ENCODE assay signal across 10 mouse cellular contexts in genomic region chr4:123216782-123217181, GRCm38 (mm10). TPM values are rescaled to one million over a fixed set of nuclear protein-coding genes. Genes with fewer than 3 reads are reported as not detected.
DNase-seq lines count a peak whose midpoint lies in the region; ATAC-seq and TF ChIP-seq lines count a peak whose summit lies in the region.
"Had no signal": no experiment of that assay in that cellular context is flagged by ENCODE, and none has a peak within 500 bp of the region (broad histone marks: within the 10 kb centered on the region; RNA-seq: fewer than 3 reads in every experiment).

No protein-coding gene starts in this region.

- 23% methylated on average over 1 of the region's 1 CpGs for WGBS in intestine, embryonic 14.5 days
- WGBS in intestine, embryonic 15.5 days: 22% methylated on average over 1 of the region's 1 CpGs
- 16% methylated on average over 1 of the region's 1 CpGs for WGBS in forebrain, embryonic 13.5 days

- no peaks in the 10 kb centered on the region for H3K9me3 ChIP-seq in intestine, embryonic 14.5 days (ENCODE audit: control insufficient read depth, low read length)
- no peaks in the 10 kb centered on the region for H3K9me3 ChIP-seq in intestine, embryonic 15.5 days
- H3K9me3 ChIP-seq in forebrain, embryonic 13.5 days (replicated peaks): no peaks in the 10 kb centered on the region
- H3K9me3 ChIP-seq: limb, embryonic 15.5 days had no signal

- H3K27me3 ChIP-seq in intestine, embryonic 14.5 days (replicated peaks; ENCODE audit: control insufficient read depth, insufficient read depth, low read length): no peaks in the 10 kb centered on the region
- no peaks in the 10 kb centered on the region for H3K27me3 ChIP-seq in intestine, embryonic 15.5 days (replicated peaks)
- no peaks in the 10 kb centered on the region for H3K27me3 ChIP-seq in forebrain, embryonic 13.5 days

- no peak for TF ChIP-seq POLR2A in brain, embryonic 14.5 days (IDR thresholded peaks at IDR 0.05; ENCODE audit: borderline replicate concordance, extremely low read depth, insufficient read depth, insufficient read length, poor library complexity, severe bottlenecking)

- no peak overlapping the region for H3K27ac ChIP-seq in intestine, embryonic 14.5 days (ENCODE audit: low read depth)
- no peak overlapping the region for H3K27ac ChIP-seq in intestine, embryonic 15.5 days
- no peak overlapping the region for H3K27ac ChIP-seq in forebrain, embryonic 13.5 days
- H3K27ac ChIP-seq: limb, embryonic 15.5 days had no signal

- H3K9ac ChIP-seq in intestine, embryonic 14.5 days (ENCODE audit: low read length): no peak overlapping the region
- H3K9ac ChIP-seq in intestine, embryonic 15.5 days: no peak overlapping the region
- H3K9ac ChIP-seq in forebrain, embryonic 13.5 days: no peak overlapping the region
- H3K9ac ChIP-seq: limb, embryonic 15.5 days had no signal

- peak; percentile 84 for TF ChIP-seq CTCF in brain, embryonic 14.5 days (IDR thresholded peaks at IDR 0.05; ENCODE audit: borderline replicate concordance, extremely low read depth, insufficient read depth, insufficient read length)

- no peaks in the 10 kb centered on the region; the same call in 1 of the 2 replicates for H3K4me1 ChIP-seq in intestine, embryonic 14.5 days (replicated peaks; ENCODE audit: control insufficient read depth, insufficient read depth, low read length)
- H3K4me1 ChIP-seq in intestine, embryonic 15.5 days (replicated peaks): 0 out of 2 replicates have a peak, but pooled peaks cover under 1% of the 10 kb centered on the region
- H3K4me1 ChIP-seq in forebrain, embryonic 13.5 days: peaks cover 7% of the 10 kb centered on the region; the same call in 1 of the 2 replicates
- H3K4me1 ChIP-seq: limb, embryonic 15.5 days had no signal

- DNase-seq in intestine, embryonic 14.5 days (ENCODE audit: low spot score): peak; percentile 68
- DNase-seq in urinary bladder, postnatal 14 days (ENCODE audit: low spot score): peak; percentile 26
- no peak for DNase-seq in urinary bladder, postnatal 4 days (ENCODE audit: low spot score in 2 of 2)
- peak; percentile 57 for DNase-seq in brain, embryonic 14.5 days (ENCODE audit: low read depth)
- DNase-seq in kidney, postnatal 14 days: peak; percentile 26
- DNase-seq in testis, postnatal 10 days (ENCODE audit: low spot score): peak; percentile 70

- H3K4me3 ChIP-seq in intestine, embryonic 14.5 days (ENCODE audit: low read depth, low read length): no peak overlapping the region
- no peak overlapping the region for H3K4me3 ChIP-seq in intestine, embryonic 15.5 days (replicated peaks)
- no peak overlapping the region for H3K4me3 ChIP-seq in forebrain, embryonic 13.5 days
- H3K4me3 ChIP-seq: erythroblast, embryonic 14.5 days; limb, embryonic 15.5 days had no signal

- H3K4me2 ChIP-seq in intestine, embryonic 14.5 days (ENCODE audit: low read length): no peak overlapping the region
- no peak overlapping the region for H3K4me2 ChIP-seq in intestine, embryonic 15.5 days (replicated peaks)
- H3K4me2 ChIP-seq in forebrain, embryonic 13.5 days: no peak overlapping the region
- H3K4me2 ChIP-seq: limb, embryonic 15.5 days had no signal

- no peak for ATAC-seq in intestine, embryonic 14.5 days (replicated peaks; ENCODE audit: low FRiP score, low TSS enrichment, low read depth)
- no peak for ATAC-seq in intestine, embryonic 15.5 days
- no peak for ATAC-seq in forebrain, embryonic 13.5 days

- H3K36me3 ChIP-seq in intestine, embryonic 14.5 days (ENCODE audit: control insufficient read depth, insufficient read depth, low read length): no peaks in the 10 kb centered on the region
- H3K36me3 ChIP-seq in intestine, embryonic 15.5 days: no peaks in the 10 kb centered on the region
- no peaks in the 10 kb centered on the region for H3K36me3 ChIP-seq in forebrain, embryonic 13.5 days (ENCODE audit: poor library complexity, severe bottlenecking)
- H3K36me3 ChIP-seq: limb, embryonic 15.5 days had no signal

RNA-seq across cellular contexts. Expression of gene Nt5c1a, which starts 15.5 kb away (rescaled TPM):
- polyA plus RNA-seq in intestine, embryonic 14.5 days (2014; fragmentation: Nextera tagmentation; extraction: Ambion mirVana): not detected in 2 replicates
- not detected in 2 replicates for polyA plus RNA-seq in intestine, embryonic 15.5 days (2015; fragmentation: Nextera tagmentation; extraction: Ambion mirVana)
- 0.22 TPM in 1 of 2 replicates, not detected in the other for polyA plus RNA-seq in brain, embryonic 14.5 days (2012; rRNA removed)
- polyA plus RNA-seq in forebrain, embryonic 13.5 days (2015; fragmentation: Nextera tagmentation; extraction: Ambion mirVana): 0.24 TPM in 1 of 2 replicates, not detected in the other
- polyA plus RNA-seq: erythroblast, embryonic 14.5 days; limb, embryonic 15.5 days had no signal

RNA-seq across cellular contexts. Expression of gene Heyl, which starts 16.6 kb away (rescaled TPM):
- polyA plus RNA-seq in intestine, embryonic 14.5 days (2014; fragmentation: Nextera tagmentation; extraction: Ambion mirVana): 16.0 and 16.8 TPM in 2 replicates
- 13.7 and 13.9 TPM in 2 replicates for polyA plus RNA-seq in intestine, embryonic 15.5 days (2015; fragmentation: Nextera tagmentation; extraction: Ambion mirVana)
- polyA plus RNA-seq in brain, embryonic 14.5 days (2012; rRNA removed): 3.4 and 7.5 TPM in 2 replicates
- polyA plus RNA-seq in forebrain, embryonic 13.5 days (2015; fragmentation: Nextera tagmentation; extraction: Ambion mirVana): 3.8 and 4.1 TPM in 2 replicates
- polyA plus RNA-seq: erythroblast, embryonic 14.5 days had no signal

RNA-seq across cellular contexts. Expression of gene Hpcal4, which starts 33.8 kb away (rescaled TPM):
- 7.5 and 7.8 TPM in 2 replicates for polyA plus RNA-seq in intestine, embryonic 14.5 days (2014; fragmentation: Nextera tagmentation; extraction: Ambion mirVana)
- 3.9 and 4.5 TPM in 2 replicates for polyA plus RNA-seq in intestine, embryonic 15.5 days (2015; fragmentation: Nextera tagmentation; extraction: Ambion mirVana)
- 12.2 and 16.5 TPM in 2 replicates for polyA plus RNA-seq in brain, embryonic 14.5 days (2012; rRNA removed)
- 7.7 and 10.8 TPM in 2 replicates for polyA plus RNA-seq in forebrain, embryonic 13.5 days (2015; fragmentation: Nextera tagmentation; extraction: Ambion mirVana)
- polyA plus RNA-seq: erythroblast, embryonic 14.5 days had no signal

RNA-seq across cellular contexts. Expression of gene Pabpc4, which starts 45.4 kb away (rescaled TPM):
- 72.1 and 72.2 TPM in 2 replicates for polyA plus RNA-seq in intestine, embryonic 14.5 days (2014; fragmentation: Nextera tagmentation; extraction: Ambion mirVana)
- 40.7 and 48.7 TPM in 2 replicates for polyA plus RNA-seq in intestine, embryonic 15.5 days (2015; fragmentation: Nextera tagmentation; extraction: Ambion mirVana)
- polyA plus RNA-seq in brain, embryonic 14.5 days (2012; rRNA removed): 79.9 and 85.0 TPM in 2 replicates
- 27.7 and 28.6 TPM in 2 replicates for polyA plus RNA-seq in forebrain, embryonic 13.5 days (2015; fragmentation: Nextera tagmentation; extraction: Ambion mirVana)

Comparison
In these comparisons a context has a peak if more than half of its experiments do, and no peak if none do; other contexts are left out.
1. DNase-seq: peak in intestine, embryonic 14.5 days (single experiment), urinary bladder, postnatal 14 days (single experiment), brain, embryonic 14.5 days (single experiment), kidney, postnatal 14 days (single experiment) and testis, postnatal 10 days (single experiment); none in urinary bladder, postnatal 4 days (0 of 2).